Mouse (Mus musculus): ENCODE data around the gene Lzts3. TPM values are rescaled to one million over a fixed set of nuclear protein-coding genes. Genes with fewer than 3 reads are reported as not detected.
"Not testable (repeated sequence)": the region's sequence is repeated elsewhere in the genome, so short reads cannot be mapped to it uniquely, and the experiment has no call there.

Gene Lzts3
- polyA plus RNA-seq, 1 experiment from 2014 or later: 4.0 TPM

GRCm38 (mm10) chr2:130655660-130656339 lies 13.2 kb upstream of the Lzts3 start:
- WGBS: 93% methylated on average over 6 of the region's 6 CpGs
- no peak for DNase-seq (ENCODE audit: low spot score)
- H3K36me3 ChIP-seq: peaks cover 89% of the 10 kb centered on the region
- H3K27me3 ChIP-seq (ENCODE audit: low read depth, poor library complexity, severe bottlenecking): no peaks in the 10 kb centered on the region
- no peaks in the 10 kb centered on the region for H3K4me1 ChIP-seq
- H3K4me3 ChIP-seq: no peak overlapping the region
- no peak overlapping the region for H3K27ac ChIP-seq (replicated peaks)
- no peaks in the 10 kb centered on the region for H3K9me3 ChIP-seq (replicated peaks)

- H3K9me3 ChIP-seq (replicated peaks): no peaks in the 10 kb centered on the region
- DNase-seq (ENCODE audit: low spot score): no peak
- H3K4me3 ChIP-seq: no peak overlapping the region
- H3K27ac ChIP-seq (replicated peaks): no peak overlapping the region
- peaks cover 84% of the 10 kb centered on the region for H3K36me3 ChIP-seq
- no peaks in the 10 kb centered on the region for H3K27me3 ChIP-seq (ENCODE audit: low read depth, poor library complexity, severe bottlenecking)
- WGBS: 87% methylated on average over 1 of the region's 1 CpGs
- no peaks in the 10 kb centered on the region for H3K4me1 ChIP-seq
These were observed 11.2 kb upstream of the Lzts3 start for GRCm38 (mm10) chr2:130653760-130654159.

- WGBS: 95% methylated on average over 2 of the region's 2 CpGs
- Histone ChIP-seq H3K36me3 (peaks cover 80% of the 10 kb centered on the region), H3K27ac (replicated peaks) (no peak overlapping the region), H3K4me3 (no peak overlapping the region), H3K27me3 (ENCODE audit: low read depth, poor library complexity, severe bottlenecking) (no peaks in the 10 kb centered on the region), H3K9me3 (replicated peaks) (no peaks in the 10 kb centered on the region), H3K4me1 (no peaks in the 10 kb centered on the region)
- no peak for DNase-seq (ENCODE audit: low spot score)
These were observed 10.7 kb upstream of the Lzts3 start for GRCm38 (mm10) chr2:130653303-130653702.

GRCm38 (mm10) chr2:130649028-130649427 lies 6.4 kb upstream of the Lzts3 start:
- H3K27ac ChIP-seq (replicated peaks); H3K4me3 ChIP-seq; DNase-seq (ENCODE audit: low spot score); H3K9me3 ChIP-seq (replicated peaks); H3K27me3 ChIP-seq (ENCODE audit: low read depth, poor library complexity, severe bottlenecking); H3K4me1 ChIP-seq: not testable (repeated sequence)
- WGBS: 85% methylated on average over 6 of the region's 6 CpGs
- H3K36me3 ChIP-seq: peaks cover 37% of the 10 kb centered on the region

- no peak overlapping the region for H3K4me3 ChIP-seq
- H3K9me3 ChIP-seq (replicated peaks): no peaks in the 10 kb centered on the region
- WGBS: 82% methylated on average over 4 of the region's 4 CpGs
- peaks cover 20% of the 10 kb centered on the region for H3K4me1 ChIP-seq
- H3K36me3 ChIP-seq: peaks cover 9% of the 10 kb centered on the region
- H3K27ac ChIP-seq (replicated peaks): no peak overlapping the region
- DNase-seq (ENCODE audit: low spot score): no peak
- peaks cover 20% of the 10 kb centered on the region for H3K27me3 ChIP-seq (ENCODE audit: low read depth, poor library complexity, severe bottlenecking)
These were observed 2.6 kb upstream of the Lzts3 start for GRCm38 (mm10) chr2:130645198-130645597.

GRCm38 (mm10) chr2:130642197-130642660 lies 374 bp downstream of the Lzts3 start:
- under 1% methylated on average over 27 of the region's 27 CpGs for WGBS
- no peak for DNase-seq (ENCODE audit: low spot score)
- peak overlapping the region; percentile 87 for H3K27ac ChIP-seq (replicated peaks)
- no peaks in the 10 kb centered on the region for H3K9me3 ChIP-seq (replicated peaks)
- H3K36me3 ChIP-seq: no peaks in the 10 kb centered on the region
- H3K27me3 ChIP-seq (ENCODE audit: low read depth, poor library complexity, severe bottlenecking): peaks cover 49% of the 10 kb centered on the region
- H3K4me3 ChIP-seq: peak overlapping the region; percentile 79
- peaks cover 26% of the 10 kb centered on the region for H3K4me1 ChIP-seq

GRCm38 (mm10) chr2:130641351-130642025 lies 1.1 kb downstream of the Lzts3 start:
- H3K27me3 ChIP-seq (ENCODE audit: low read depth, poor library complexity, severe bottlenecking): peaks cover 57% of the 10 kb centered on the region
- DNase-seq (ENCODE audit: low spot score): no peak
- H3K4me3 ChIP-seq: peak overlapping the region; percentile 79
- H3K36me3 ChIP-seq: no peaks in the 10 kb centered on the region
- no peaks in the 10 kb centered on the region for H3K9me3 ChIP-seq (replicated peaks)
- 77% methylated on average over 6 of the region's 6 CpGs for WGBS
- 0 out of 2 replicates have a peak overlapping the region, but pooled peaks have one; percentile 87 for H3K27ac ChIP-seq (replicated peaks)
- peaks cover 26% of the 10 kb centered on the region for H3K4me1 ChIP-seq

- Histone ChIP-seq H3K4me1 (peaks cover 47% of the 10 kb centered on the region), H3K36me3 (no peaks in the 10 kb centered on the region), H3K4me3 (no peak overlapping the region), H3K9me3 (replicated peaks) (no peaks in the 10 kb centered on the region), H3K27me3 (ENCODE audit: low read depth, poor library complexity, severe bottlenecking) (peaks cover 79% of the 10 kb centered on the region), H3K27ac (replicated peaks) (no peak overlapping the region)
- 84% methylated on average over 6 of the region's 6 CpGs for WGBS
- DNase-seq (ENCODE audit: low spot score): no peak
These were observed 3.3 kb downstream of the Lzts3 start for GRCm38 (mm10) chr2:130639276-130639675.

GRCm38 (mm10) chr2:130638101-130638611 lies 4.4 kb downstream of the Lzts3 start:
- H3K27me3 ChIP-seq (ENCODE audit: low read depth, poor library complexity, severe bottlenecking): peaks cover 90% of the 10 kb centered on the region
- no peak overlapping the region for H3K4me3 ChIP-seq

GRCm38 (mm10) chr2:130635847-130636246 lies 6.8 kb downstream of the Lzts3 start:
- Histone ChIP-seq H3K27ac (replicated peaks) (0 out of 2 replicates have a peak overlapping the region, but pooled peaks have one; percentile 28), H3K36me3 (no peaks in the 10 kb centered on the region), H3K4me3 (peak overlapping the region; percentile 55), H3K4me1 (peaks cover 51% of the 10 kb centered on the region), H3K27me3 (ENCODE audit: low read depth, poor library complexity, severe bottlenecking) (peaks cover 98% of the 10 kb centered on the region), H3K9me3 (replicated peaks) (no peaks in the 10 kb centered on the region)
- peak; percentile 29 for DNase-seq (ENCODE audit: low spot score)
- WGBS: 6% methylated on average over 21 of the region's 21 CpGs

More at GRCm38 (mm10) chr2:130638101-130638611, 4.4 kb downstream of the Lzts3 start:
- H3K9me3 ChIP-seq (replicated peaks): no peaks in the 10 kb centered on the region
- WGBS: 34% methylated on average over 16 of the region's 16 CpGs
- peaks cover 57% of the 10 kb centered on the region for H3K4me1 ChIP-seq
- no peak for DNase-seq (ENCODE audit: low spot score)
- no peak overlapping the region for H3K27ac ChIP-seq (replicated peaks)
- H3K36me3 ChIP-seq: no peaks in the 10 kb centered on the region

GRCm38 (mm10) chr2:130634739-130635411 lies 7.7 kb downstream of the Lzts3 start:
- Histone ChIP-seq H3K27me3 (ENCODE audit: low read depth, poor library complexity, severe bottlenecking) (peaks cover 91% of the 10 kb centered on the region), H3K4me3 (peak overlapping the region; percentile 55), H3K9me3 (replicated peaks) (no peaks in the 10 kb centered on the region), H3K4me1 (peaks cover 55% of the 10 kb centered on the region), H3K36me3 (no peaks in the 10 kb centered on the region), H3K27ac (replicated peaks) (peak overlapping the region; percentile 69)
- WGBS: 1% methylated on average over 38 of the region's 38 CpGs
- peak; percentile 63 for DNase-seq (ENCODE audit: low spot score)

- 12% methylated on average over 14 of the region's 14 CpGs for WGBS
- peak overlapping the region; percentile 69 for H3K27ac ChIP-seq (replicated peaks)
- no peaks in the 10 kb centered on the region for H3K36me3 ChIP-seq
- peak overlapping the region; percentile 55 for H3K4me3 ChIP-seq
- H3K9me3 ChIP-seq (replicated peaks): no peaks in the 10 kb centered on the region
- H3K27me3 ChIP-seq (ENCODE audit: low read depth, poor library complexity, severe bottlenecking): peaks cover 84% of the 10 kb centered on the region
- DNase-seq (ENCODE audit: low spot score): peak; percentile 55
- H3K4me1 ChIP-seq: peaks cover 59% of the 10 kb centered on the region
These were observed 8.4 kb downstream of the Lzts3 start for GRCm38 (mm10) chr2:130634006-130634738.
